Comparison of ENCODE assay signal across 8 mouse cellular contexts in the genomic region with DNA sequence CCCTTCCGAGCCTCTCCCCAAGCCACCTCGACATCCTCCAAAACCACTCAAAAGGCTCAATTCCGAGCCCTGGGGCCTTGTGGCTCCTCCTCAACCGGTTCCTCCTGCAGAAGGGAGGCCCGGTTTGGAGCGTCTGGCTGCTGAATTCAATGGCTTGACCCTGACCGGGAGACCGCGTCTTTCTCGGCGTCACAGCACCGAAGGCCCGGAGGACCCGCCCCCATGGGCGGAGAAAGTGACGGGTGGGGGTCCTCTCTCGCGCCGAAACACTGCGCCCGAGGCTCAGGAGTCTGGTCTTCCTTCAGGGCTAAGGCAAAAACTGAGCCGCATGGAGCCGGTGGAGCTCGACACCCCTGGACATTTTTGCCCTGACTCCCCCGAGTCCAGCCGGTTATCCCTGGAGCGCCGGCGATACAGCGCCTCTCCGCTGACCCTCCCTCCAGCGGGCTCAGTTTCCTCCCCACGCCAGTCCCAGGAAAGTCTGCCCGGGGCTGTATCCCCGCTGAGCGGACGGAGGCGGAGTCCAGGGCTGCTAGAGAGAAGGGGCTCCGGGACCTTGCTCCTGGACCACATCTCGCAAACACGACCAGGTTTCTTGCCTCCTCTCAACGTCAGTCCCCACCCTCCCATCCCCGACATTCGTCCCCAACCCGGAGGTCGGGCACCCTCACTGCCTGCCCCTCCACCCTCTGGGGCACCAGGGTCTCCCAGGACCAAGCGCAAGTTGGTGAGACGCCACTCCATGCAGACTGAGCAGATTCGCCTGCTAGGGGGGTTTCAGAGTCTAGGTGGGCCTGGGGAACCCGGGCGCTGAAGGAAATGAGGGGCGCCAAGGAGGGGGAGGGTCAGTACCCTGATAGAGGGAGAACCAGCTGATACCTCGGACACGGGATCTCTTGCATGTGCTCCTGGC. TPM values are rescaled to one million over a fixed set of nuclear protein-coding genes. Genes with fewer than 3 reads are reported as not detected.
DNase-seq lines count a peak whose midpoint lies in the region; ATAC-seq lines count a peak whose summit lies in the region.

No protein-coding gene starts in this region.

- peak overlapping the region; percentile 56; the same call in 1 of the 2 replicates for H3K9ac ChIP-seq in liver, embryonic 13.5 days
- H3K9ac ChIP-seq in neural tube, embryonic 13.5 days: peak overlapping the region; percentile 84

- peaks cover 52% of the 10 kb centered on the region for H3K4me1 ChIP-seq in heart, embryonic 10.5 days
- peaks cover 46% of the 10 kb centered on the region for H3K4me1 ChIP-seq in liver, embryonic 13.5 days (replicated peaks)
- H3K4me1 ChIP-seq in neural tube, embryonic 13.5 days (replicated peaks): peaks cover 72% of the 10 kb centered on the region

- H3K4me3 ChIP-seq in heart, embryonic 10.5 days: peak overlapping the region; percentile 71
- H3K4me3 ChIP-seq in liver, embryonic 13.5 days (replicated peaks): peak overlapping the region; percentile 53
- peak overlapping the region; percentile 54 for H3K4me3 ChIP-seq in neural tube, embryonic 13.5 days

- peak overlapping the region; percentile 68 for H3K4me2 ChIP-seq in liver, embryonic 13.5 days
- peak overlapping the region; percentile 99 for H3K4me2 ChIP-seq in neural tube, embryonic 13.5 days

- H3K27ac ChIP-seq in heart, embryonic 10.5 days: peak overlapping the region; percentile 90
- no peak overlapping the region for H3K27ac ChIP-seq in liver, embryonic 13.5 days
- H3K27ac ChIP-seq in neural tube, embryonic 13.5 days (replicated peaks): peak overlapping the region; percentile 76

- ATAC-seq in liver, embryonic 13.5 days (ENCODE audit: low read depth): no peak
- no peak for ATAC-seq in neural tube, embryonic 13.5 days (ENCODE audit: low read depth)
- ATAC-seq in activated CD4-positive, CD25-positive, alpha-beta regulatory T cell, adult 4 months: no peak

- 2% methylated on average over 54 of the region's 54 CpGs for WGBS in heart, embryonic 10.5 days
- WGBS in liver, embryonic 13.5 days (ENCODE audit: insufficient replicate concordance): 5% methylated on average over 54 of the region's 54 CpGs
- 2% methylated on average over 54 of the region's 54 CpGs for WGBS in neural tube, embryonic 13.5 days

- H3K9me3 ChIP-seq in heart, embryonic 10.5 days: no peaks in the 10 kb centered on the region
- no peaks in the 10 kb centered on the region for H3K9me3 ChIP-seq in liver, embryonic 13.5 days (replicated peaks)
- H3K9me3 ChIP-seq in neural tube, embryonic 13.5 days: no peaks in the 10 kb centered on the region

- peaks cover 28% of the 10 kb centered on the region for H3K27me3 ChIP-seq in heart, embryonic 10.5 days (ENCODE audit: insufficient read depth, poor library complexity, severe bottlenecking)
- H3K27me3 ChIP-seq in liver, embryonic 13.5 days: peaks cover 86% of the 10 kb centered on the region
- peaks cover 13% of the 10 kb centered on the region for H3K27me3 ChIP-seq in neural tube, embryonic 13.5 days

- no peaks in the 10 kb centered on the region for H3K36me3 ChIP-seq in heart, embryonic 10.5 days
- no peaks in the 10 kb centered on the region for H3K36me3 ChIP-seq in liver, embryonic 13.5 days
- no peaks in the 10 kb centered on the region for H3K36me3 ChIP-seq in neural tube, embryonic 13.5 days

- peak; percentile 47 for DNase-seq in thymus, postnatal 4 days
- DNase-seq in thymus, postnatal 25 days: no peak
- peak; percentile 81 for DNase-seq in embryo, embryonic 9.5 days (ENCODE audit: extremely low spot score)
- DNase-seq in heart, embryonic 10.5 days (ENCODE audit: low spot score): peak; percentile 82
- DNase-seq in kidney, adult 9 months: peak; percentile 54
- DNase-seq in liver, embryonic 13.5 days: no peak

RNA-seq across cellular contexts. Expression of a gene that starts 2.0 kb away (rescaled TPM):
- 6.8 and 10.4 TPM in 2 replicates for polyA plus RNA-seq in heart, embryonic 10.5 days (2016; fragmentation: Nextera tagmentation; extraction: Ambion mirVana)
- 0.12 and 0.14 TPM in 2 replicates for polyA plus RNA-seq in liver, embryonic 13.5 days (2015; fragmentation: Nextera tagmentation; extraction: Ambion mirVana)
- 11.0 and 12.6 TPM in 2 replicates for polyA plus RNA-seq in neural tube, embryonic 13.5 days (2015; fragmentation: Nextera tagmentation; extraction: Ambion mirVana)
- not detected for polyA plus RNA-seq in activated CD4-positive, CD25-positive, alpha-beta regulatory T cell, adult 4 months (2017; shearing (Covaris generic))

RNA-seq across cellular contexts. Expression of a gene that starts 2.5 kb away (rescaled TPM):
- polyA plus RNA-seq in heart, embryonic 10.5 days (2016; fragmentation: Nextera tagmentation; extraction: Ambion mirVana): 4.7 and 4.8 TPM in 2 replicates
- 0.73 and 0.87 TPM in 2 replicates for polyA plus RNA-seq in liver, embryonic 13.5 days (2015; fragmentation: Nextera tagmentation; extraction: Ambion mirVana)
- polyA plus RNA-seq in neural tube, embryonic 13.5 days (2015; fragmentation: Nextera tagmentation; extraction: Ambion mirVana): 6.0 and 7.6 TPM in 2 replicates
- under 1 TPM; 0.09 to 0.14 TPM for polyA plus RNA-seq in activated CD4-positive, CD25-positive, alpha-beta regulatory T cell, adult 4 months (2017; shearing (Covaris generic))

RNA-seq across cellular contexts. Expression of a gene that starts 4.4 kb away (rescaled TPM):
- polyA plus RNA-seq in heart, embryonic 10.5 days (2016; fragmentation: Nextera tagmentation; extraction: Ambion mirVana): 37.1 and 37.2 TPM in 2 replicates
- polyA plus RNA-seq in liver, embryonic 13.5 days (2015; fragmentation: Nextera tagmentation; extraction: Ambion mirVana): 13.0 and 13.5 TPM in 2 replicates
- polyA plus RNA-seq in neural tube, embryonic 13.5 days (2015; fragmentation: Nextera tagmentation; extraction: Ambion mirVana): 41.0 and 42.8 TPM in 2 replicates
- 10 to 100 TPM; 25.1 to 35.6 TPM for polyA plus RNA-seq in activated CD4-positive, CD25-positive, alpha-beta regulatory T cell, adult 4 months (2017; shearing (Covaris generic))

RNA-seq across cellular contexts. Expression of a gene that starts 21.6 kb away (rescaled TPM):
- 0.88 and 2.8 TPM in 2 replicates for polyA plus RNA-seq in heart, embryonic 10.5 days (2016; fragmentation: Nextera tagmentation; extraction: Ambion mirVana)
- polyA plus RNA-seq in liver, embryonic 13.5 days (2015; fragmentation: Nextera tagmentation; extraction: Ambion mirVana): 0.29 TPM in 1 of 2 replicates, not detected in the other
- 1.2 and 1.8 TPM in 2 replicates for polyA plus RNA-seq in neural tube, embryonic 13.5 days (2015; fragmentation: Nextera tagmentation; extraction: Ambion mirVana)
- polyA plus RNA-seq in activated CD4-positive, CD25-positive, alpha-beta regulatory T cell, adult 4 months (2017; shearing (Covaris generic)): not detected

RNA-seq across cellular contexts. Expression of a gene that starts 31.3 kb away (rescaled TPM):
- polyA plus RNA-seq in heart, embryonic 10.5 days (2016; fragmentation: Nextera tagmentation; extraction: Ambion mirVana): 112 and 150 TPM in 2 replicates
- polyA plus RNA-seq in liver, embryonic 13.5 days (2015; fragmentation: Nextera tagmentation; extraction: Ambion mirVana): 78.8 and 87.7 TPM in 2 replicates
- polyA plus RNA-seq in neural tube, embryonic 13.5 days (2015; fragmentation: Nextera tagmentation; extraction: Ambion mirVana): 113 and 118 TPM in 2 replicates
- polyA plus RNA-seq in activated CD4-positive, CD25-positive, alpha-beta regulatory T cell, adult 4 months (2017; shearing (Covaris generic)): 100 to 1,000 TPM in 1 of 2 experiments, 10 to 100 TPM in 1; 98.9 to 135 TPM

Comparison
In these comparisons a context has a peak if more than half of its experiments do, and no peak if none do; other contexts are left out.
1. DNase-seq: peak in thymus, postnatal 4 days (single experiment), embryo, embryonic 9.5 days (single experiment), heart, embryonic 10.5 days (single experiment) and kidney, adult 9 months (single experiment); none in thymus, postnatal 25 days (single experiment) and liver, embryonic 13.5 days (single experiment).
2. Peak in every context shown above with its lines, with median percentiles within 50 percentile points of each other: H3K4me3 ChIP-seq.